Mouse (Mus musculus) retina, adult 2 months (tissue): ENCODE data around the gene Rasgrp4.
A peak's percentile ranks its signal among the peaks of the same experiment; 100 is the strongest.
"Not testable (repeated sequence)": the region's sequence is repeated elsewhere in the genome, so short reads cannot be mapped to it uniquely, and the experiment has no call there.

Source experiments
- DNase-seq: peaks from one replicate; pipeline ENCODE4 v3.0.0-alpha.2; 2012; ENCODE audit warnings: low read depth, low spot score

The Rasgrp4 gene

DNA sequence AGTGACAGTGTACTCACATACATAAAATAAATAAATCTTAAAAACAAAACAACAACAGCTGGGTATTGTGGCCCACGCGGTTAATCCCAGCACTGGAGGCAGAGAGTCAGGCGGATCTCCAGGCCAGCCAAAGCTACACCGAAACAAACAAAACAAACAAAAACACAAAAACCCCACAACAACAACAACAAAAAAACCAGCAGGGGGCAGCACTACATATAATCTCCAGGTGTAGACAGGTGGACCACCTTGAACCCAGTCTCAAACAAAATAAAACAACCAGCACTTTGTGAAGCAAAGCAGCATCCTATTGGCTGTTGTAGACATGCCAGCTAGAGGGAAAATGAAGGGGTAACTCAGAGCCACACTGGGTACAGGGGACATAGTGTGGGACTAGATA is 43.5 kb downstream of the Rasgrp4 start:
- no peak for DNase-seq

DNA sequence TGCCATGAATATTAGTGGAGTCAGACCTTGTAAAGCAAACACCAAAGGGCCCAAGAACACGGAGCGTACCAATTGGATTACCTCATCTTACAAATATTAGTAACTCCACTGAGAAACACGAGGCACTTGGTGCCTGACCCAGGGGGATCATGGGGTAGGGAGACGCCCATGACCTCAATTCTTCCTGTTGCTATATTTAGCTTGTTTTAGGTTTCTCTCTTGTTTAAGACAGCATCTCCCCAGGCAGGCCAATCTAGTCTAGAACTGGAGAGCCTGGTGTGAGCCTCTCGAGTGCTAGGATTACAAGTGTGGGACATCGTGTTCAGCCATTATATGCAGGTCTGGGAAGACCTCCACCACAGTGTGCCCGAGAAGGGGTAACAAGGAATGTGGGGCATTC is 44.7 kb downstream of the Rasgrp4 start:
- DNase-seq, result no peak

DNA sequence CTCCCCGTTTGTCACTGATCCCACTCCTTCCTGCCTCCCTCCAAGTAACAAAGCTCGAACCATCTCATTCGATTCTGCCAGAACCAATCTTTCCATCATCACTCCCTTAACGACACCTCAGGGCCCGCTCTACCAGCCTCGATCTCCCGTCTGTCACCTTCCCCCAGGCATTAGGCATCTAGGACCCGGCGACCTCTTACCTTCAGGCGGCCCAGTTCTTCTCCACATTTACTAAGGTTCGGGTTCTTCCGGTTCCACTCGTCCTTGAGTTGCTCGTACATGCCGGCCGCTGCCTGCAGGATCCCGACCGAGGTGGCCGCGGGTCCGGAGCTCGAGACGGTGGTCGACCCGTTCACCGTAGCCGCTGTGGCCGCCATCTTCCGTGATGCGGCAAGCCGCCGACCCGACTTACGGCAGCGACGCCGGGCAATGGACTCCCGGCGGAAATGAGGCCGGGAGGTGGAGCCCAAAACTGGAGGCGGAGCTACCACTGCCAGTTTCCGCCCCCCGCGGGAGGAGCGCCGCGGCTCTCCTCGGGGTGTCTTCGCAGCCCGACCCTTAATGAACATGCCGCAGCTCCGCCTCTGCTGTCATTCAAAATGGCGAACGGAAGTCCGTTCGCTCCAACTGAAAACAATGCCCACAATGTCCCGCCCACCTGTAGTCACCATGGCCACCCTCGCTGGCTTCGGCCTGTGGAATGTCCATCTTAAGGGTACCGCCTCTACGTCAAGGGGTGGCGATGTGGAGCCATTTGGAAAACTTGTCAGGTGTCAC is 45.6 kb downstream of the Rasgrp4 start, which contains the start of gene Psmd8:
TSS of gene Psmd8 (minus strand) at position 625 of the 777 bp plus-strand sequence.
- DNase-seq, result peak; percentile 94

DNA sequence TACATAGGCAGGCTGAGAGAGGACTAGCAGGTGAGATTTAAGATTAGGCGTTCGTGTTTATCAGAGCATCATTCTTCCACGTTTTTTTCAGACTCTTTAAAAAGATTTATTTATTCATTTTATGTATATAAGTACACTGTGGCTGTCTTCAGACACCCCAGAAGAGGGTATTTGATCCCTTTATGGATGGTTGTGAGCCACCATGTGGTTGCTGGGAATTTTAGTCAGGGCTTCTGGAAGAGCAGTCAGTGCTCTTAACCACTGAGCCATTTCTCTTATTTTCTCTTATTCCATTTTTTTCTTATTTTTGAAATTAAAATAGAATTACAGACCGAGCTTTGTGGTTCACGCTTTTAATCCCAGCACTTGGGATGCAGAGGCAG is 46.2 kb downstream of the Rasgrp4 start:
- no peak for DNase-seq

DNA sequence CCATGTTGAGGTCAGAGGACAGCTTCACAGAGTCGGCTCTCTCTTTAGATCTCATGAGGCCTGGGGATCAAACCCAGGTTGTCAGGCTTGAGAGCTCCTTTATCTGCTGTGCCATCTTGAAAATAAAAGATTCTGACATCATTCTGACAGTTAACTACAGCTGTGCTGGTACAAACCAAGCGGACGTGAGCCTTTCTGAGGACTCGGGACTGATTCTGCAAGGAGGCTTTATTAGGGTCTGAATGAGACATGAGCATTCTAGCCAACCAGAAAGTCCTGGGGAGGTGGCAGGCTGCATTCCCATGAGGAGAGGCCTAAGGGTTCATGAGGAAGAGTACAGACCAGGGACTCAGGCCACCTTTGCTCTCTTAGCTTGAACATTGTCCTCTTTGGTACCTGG is 46.7 kb downstream of the Rasgrp4 start:
- not testable (repeated sequence) for DNase-seq

DNA sequence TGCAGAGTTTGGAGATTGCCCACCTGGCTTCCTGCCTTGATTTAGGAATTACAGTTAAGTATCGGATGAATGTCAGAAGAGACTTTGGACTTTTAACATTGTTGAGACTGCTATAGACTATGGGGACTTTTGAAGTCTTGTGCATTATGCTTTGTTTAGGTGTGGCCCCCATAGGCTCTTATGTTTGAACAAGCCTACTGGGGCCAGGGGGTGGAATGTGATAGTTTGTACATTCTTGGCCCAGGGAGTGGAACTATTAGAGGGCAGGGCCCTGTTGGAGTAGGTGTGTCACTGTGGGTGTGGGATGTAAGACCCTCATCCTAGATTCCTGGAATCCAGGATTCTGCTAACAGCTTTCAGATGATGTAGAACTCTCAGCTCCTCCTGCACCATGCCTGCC is 59.6 kb downstream of the Rasgrp4 start:
- not testable (repeated sequence) for DNase-seq

DNA sequence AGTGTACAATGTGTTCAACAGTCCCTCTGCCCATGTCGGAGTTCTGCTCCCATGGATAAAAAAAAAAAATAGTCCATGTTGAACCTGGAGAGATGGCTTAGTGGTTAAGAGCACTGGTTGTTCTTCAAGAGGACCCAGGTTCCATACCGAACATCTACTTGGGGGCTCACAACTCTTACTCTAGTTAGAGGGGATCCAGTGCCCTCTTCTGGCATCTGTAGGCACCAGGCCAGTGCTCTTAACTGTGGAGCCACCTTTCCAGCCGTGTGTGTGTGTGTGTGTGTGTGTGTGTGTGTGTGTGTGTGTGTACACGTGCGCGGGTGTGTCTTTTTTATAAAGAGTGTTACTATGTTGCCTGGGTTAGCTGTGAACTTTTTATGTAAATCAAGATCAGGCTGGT is 67.9 kb downstream of the Rasgrp4 start:
- DNase-seq, result no peak
